Mouse (Mus musculus): ENCODE measurements at regions not wholly inside any gene's neighbourhood (a gene's known extent, or its start where the extent isn't known, plus 50 kb on each side); places are given as distances from the start of the nearest gene placed in this dataset.

DNA sequence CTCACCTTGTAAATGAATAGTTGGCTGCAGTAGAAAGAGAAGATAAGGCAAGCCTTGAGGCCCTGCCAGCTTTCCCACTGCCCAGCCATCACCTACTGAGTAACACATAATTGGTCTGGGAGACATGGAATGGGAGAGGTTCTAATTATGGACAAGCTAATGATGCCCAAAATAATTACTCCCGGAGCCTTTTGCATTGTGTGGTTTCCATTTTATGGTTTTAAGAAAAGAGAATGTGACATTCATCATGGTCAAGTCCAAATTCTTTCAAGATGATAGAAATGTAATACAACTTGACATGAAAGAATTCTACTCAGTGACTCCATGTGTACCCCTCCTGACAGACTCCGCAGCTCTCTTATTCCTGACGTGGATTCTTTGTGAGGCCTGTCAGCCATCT is 518.6 kb downstream of the Efnb2 start:
- Histone ChIP-seq H3K4me3 (ENCODE audit: low read depth, low read length) (no peak overlapping the region), H3K27ac (ENCODE audit: insufficient read depth, low read length) (no peak overlapping the region), H3K9me3 (replicated peaks; ENCODE audit: control insufficient read depth, insufficient read depth, low read length, poor library complexity, severe bottlenecking) (peaks cover 6% of the 10 kb centered on the region), H3K9ac (ENCODE audit: low read depth, poor library complexity, severe bottlenecking) (no peak overlapping the region), H3K36me3 (ENCODE audit: control insufficient read depth, insufficient read depth, low read length, poor library complexity, severe bottlenecking) (no peaks in the 10 kb centered on the region), H3K4me1 (ENCODE audit: control insufficient read depth, insufficient read depth, low read length) (no peaks in the 10 kb centered on the region), H3K27me3 (ENCODE audit: control insufficient read depth, insufficient read depth, low read length, poor library complexity, severe bottlenecking) (no peaks in the 10 kb centered on the region)
- TF ChIP-seq CTCF (IDR thresholded peaks at IDR 0.05; ENCODE audit: low read depth, low read length) (no peak), POLR2A (IDR thresholded peaks at IDR 0.05; ENCODE audit: insufficient read depth, low read length) (no peak), EP300 (IDR thresholded peaks at IDR 0.05; ENCODE audit: insufficient read depth, low read depth, low read length) (no peak)

DNA sequence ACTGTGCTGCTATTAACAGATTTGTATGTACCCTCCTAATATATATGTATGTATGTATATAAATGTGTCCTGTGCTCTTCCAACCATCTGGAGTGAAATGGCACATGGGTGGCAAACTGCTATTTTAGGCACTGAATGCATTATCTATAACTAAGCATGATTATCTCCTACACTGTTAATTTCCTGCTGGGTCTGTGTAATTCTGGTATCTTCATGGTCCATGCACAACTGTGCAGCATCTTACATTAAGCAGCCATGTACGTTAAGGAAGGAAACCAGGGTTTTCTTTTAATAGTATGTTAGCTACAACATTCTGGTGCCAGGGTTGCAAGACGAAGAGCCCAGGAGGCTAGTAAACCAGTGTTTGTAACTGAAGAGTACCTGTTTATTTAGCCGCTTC is 521.3 kb downstream of the Efnb2 start:
- no peak overlapping the region for H3K9ac ChIP-seq (ENCODE audit: low read depth, poor library complexity, severe bottlenecking)
- H3K27ac ChIP-seq (ENCODE audit: insufficient read depth, low read length), result no peak overlapping the region
- H3K4me1 ChIP-seq (ENCODE audit: control insufficient read depth, insufficient read depth, low read length), result no peaks in the 10 kb centered on the region
- TF ChIP-seq EP300 (IDR thresholded peaks at IDR 0.05; ENCODE audit: insufficient read depth, low read depth, low read length) (no peak), CTCF (IDR thresholded peaks at IDR 0.05; ENCODE audit: low read depth, low read length) (no peak), POLR2A (IDR thresholded peaks at IDR 0.05; ENCODE audit: insufficient read depth, low read length) (no peak)
- peaks cover 15% of the 10 kb centered on the region for H3K9me3 ChIP-seq (replicated peaks; ENCODE audit: control insufficient read depth, insufficient read depth, low read length, poor library complexity, severe bottlenecking)
- no peaks in the 10 kb centered on the region for H3K27me3 ChIP-seq (ENCODE audit: control insufficient read depth, insufficient read depth, low read length, poor library complexity, severe bottlenecking)
- no peak overlapping the region for H3K4me3 ChIP-seq (ENCODE audit: low read depth, low read length)
- no peaks in the 10 kb centered on the region for H3K36me3 ChIP-seq (ENCODE audit: control insufficient read depth, insufficient read depth, low read length, poor library complexity, severe bottlenecking)

DNA sequence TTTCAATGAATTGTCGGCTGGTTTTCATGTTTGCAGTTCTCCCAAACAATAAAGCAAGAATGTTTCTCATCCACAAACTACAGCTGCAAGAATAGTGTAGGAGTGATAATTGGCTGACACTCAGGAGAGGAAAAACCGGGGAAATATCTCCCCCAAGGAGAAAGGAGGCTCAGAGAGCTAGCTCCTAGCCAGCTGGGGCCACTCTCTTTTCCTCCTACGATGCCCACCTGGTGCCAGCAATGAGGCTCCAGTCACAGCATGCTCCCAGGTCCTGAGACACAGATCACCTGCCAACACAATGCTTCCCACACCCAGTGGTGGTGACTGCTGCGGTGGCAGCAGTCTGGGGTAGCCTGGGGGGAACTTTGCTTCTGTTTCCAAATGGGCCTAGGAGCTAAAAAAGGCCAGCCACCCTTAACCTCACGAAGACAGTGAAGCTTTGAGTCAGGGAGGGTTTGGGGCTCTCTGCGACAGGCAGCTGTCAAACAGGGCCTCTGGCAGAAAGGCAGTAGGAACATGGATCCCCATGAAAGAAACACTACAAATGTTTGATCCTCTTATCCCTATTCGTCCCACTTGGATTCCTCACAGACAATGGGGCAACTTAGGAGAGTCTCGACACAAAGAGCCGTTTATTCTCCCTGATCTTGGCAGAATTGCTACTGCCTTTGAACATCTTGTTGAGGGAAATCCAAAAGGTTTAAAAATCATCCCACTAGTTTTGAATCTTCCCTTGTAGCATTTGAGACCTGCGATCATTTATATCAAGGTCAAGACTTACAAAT is 527.8 kb downstream of the Efnb2 start:
- no peak overlapping the region for H3K4me3 ChIP-seq (ENCODE audit: low read depth, low read length)
- no peak overlapping the region for H3K9ac ChIP-seq (ENCODE audit: low read depth, poor library complexity, severe bottlenecking)
- H3K27ac ChIP-seq (ENCODE audit: insufficient read depth, low read length), result no peak overlapping the region
- no peak for TF ChIP-seq EP300 (IDR thresholded peaks at IDR 0.05; ENCODE audit: insufficient read depth, low read depth, low read length)
- TF ChIP-seq POLR2A (IDR thresholded peaks at IDR 0.05; ENCODE audit: insufficient read depth, low read length), result no peak
- no peak for TF ChIP-seq CTCF (IDR thresholded peaks at IDR 0.05; ENCODE audit: low read depth, low read length)
- H3K36me3 ChIP-seq (ENCODE audit: control insufficient read depth, insufficient read depth, low read length, poor library complexity, severe bottlenecking), result no peaks in the 10 kb centered on the region
- H3K4me1 ChIP-seq (ENCODE audit: control insufficient read depth, insufficient read depth, low read length), result no peaks in the 10 kb centered on the region
- peaks cover 25% of the 10 kb centered on the region for H3K9me3 ChIP-seq (replicated peaks; ENCODE audit: control insufficient read depth, insufficient read depth, low read length, poor library complexity, severe bottlenecking)
- no peaks in the 10 kb centered on the region for H3K27me3 ChIP-seq (ENCODE audit: control insufficient read depth, insufficient read depth, low read length, poor library complexity, severe bottlenecking)

DNA sequence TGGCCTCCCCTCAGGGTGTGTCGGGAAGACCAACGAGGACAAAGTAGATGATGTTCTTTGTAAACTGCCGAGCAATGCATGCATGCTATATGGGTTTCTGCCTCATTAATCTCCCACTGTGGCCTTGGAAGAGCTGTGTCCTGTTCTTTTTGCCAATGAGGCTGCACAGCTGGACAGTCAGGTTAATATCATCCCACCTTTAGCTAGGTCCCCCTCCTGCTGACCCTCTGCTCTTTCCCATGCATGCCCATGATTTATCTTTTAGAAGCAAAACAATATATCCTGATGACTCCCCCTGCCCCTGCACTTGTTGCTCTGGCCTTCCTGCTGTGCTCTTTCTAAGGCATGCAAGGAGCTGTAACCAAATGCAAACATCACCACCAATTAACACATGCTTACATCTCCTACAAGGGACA is 529.1 kb downstream of the Efnb2 start:
- Histone ChIP-seq H3K9me3 (replicated peaks; ENCODE audit: control insufficient read depth, insufficient read depth, low read length, poor library complexity, severe bottlenecking) (peaks cover 17% of the 10 kb centered on the region), H3K4me1 (ENCODE audit: control insufficient read depth, insufficient read depth, low read length) (no peaks in the 10 kb centered on the region), H3K36me3 (ENCODE audit: control insufficient read depth, insufficient read depth, low read length, poor library complexity, severe bottlenecking) (no peaks in the 10 kb centered on the region), H3K27me3 (ENCODE audit: control insufficient read depth, insufficient read depth, low read length, poor library complexity, severe bottlenecking) (no peaks in the 10 kb centered on the region), H3K27ac (ENCODE audit: insufficient read depth, low read length) (no peak overlapping the region), H3K4me3 (ENCODE audit: low read depth, low read length) (no peak overlapping the region), H3K9ac (ENCODE audit: low read depth, poor library complexity, severe bottlenecking) (no peak overlapping the region)
- TF ChIP-seq POLR2A (IDR thresholded peaks at IDR 0.05; ENCODE audit: insufficient read depth, low read length) (no peak), CTCF (IDR thresholded peaks at IDR 0.05; ENCODE audit: low read depth, low read length) (no peak), EP300 (IDR thresholded peaks at IDR 0.05; ENCODE audit: insufficient read depth, low read depth, low read length) (no peak)

DNA sequence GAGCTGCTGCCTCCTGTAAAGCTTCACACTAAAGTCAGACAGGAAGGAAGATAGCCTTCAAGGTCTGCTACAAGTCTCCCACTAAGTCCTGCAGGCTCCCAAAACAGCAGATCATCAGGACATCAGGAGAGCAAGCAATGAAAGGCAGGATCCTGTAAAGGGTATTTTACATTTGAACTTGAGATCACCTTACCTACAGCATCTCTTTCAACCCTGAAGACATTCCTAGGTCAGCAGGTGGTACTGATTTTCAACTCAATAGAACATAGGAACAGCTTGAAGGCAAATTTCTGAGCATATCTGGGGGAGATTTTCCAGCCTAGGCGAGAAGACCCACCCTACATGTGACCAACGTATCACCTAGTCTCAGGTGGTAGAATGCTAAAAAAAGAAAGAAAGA is 530.2 kb downstream of the Efnb2 start:
- H3K27me3 ChIP-seq (ENCODE audit: control insufficient read depth, insufficient read depth, low read length, poor library complexity, severe bottlenecking), result no peaks in the 10 kb centered on the region
- H3K4me1 ChIP-seq (ENCODE audit: control insufficient read depth, insufficient read depth, low read length), result no peaks in the 10 kb centered on the region
- H3K9me3 ChIP-seq (replicated peaks; ENCODE audit: control insufficient read depth, insufficient read depth, low read length, poor library complexity, severe bottlenecking), result peaks cover 12% of the 10 kb centered on the region
- no peak overlapping the region for H3K9ac ChIP-seq (ENCODE audit: low read depth, poor library complexity, severe bottlenecking)
- no peak for TF ChIP-seq POLR2A (IDR thresholded peaks at IDR 0.05; ENCODE audit: insufficient read depth, low read length)
- no peak overlapping the region for H3K4me3 ChIP-seq (ENCODE audit: low read depth, low read length)
- no peak overlapping the region for H3K27ac ChIP-seq (ENCODE audit: insufficient read depth, low read length)
- H3K36me3 ChIP-seq (ENCODE audit: control insufficient read depth, insufficient read depth, low read length, poor library complexity, severe bottlenecking), result no peaks in the 10 kb centered on the region

DNA sequence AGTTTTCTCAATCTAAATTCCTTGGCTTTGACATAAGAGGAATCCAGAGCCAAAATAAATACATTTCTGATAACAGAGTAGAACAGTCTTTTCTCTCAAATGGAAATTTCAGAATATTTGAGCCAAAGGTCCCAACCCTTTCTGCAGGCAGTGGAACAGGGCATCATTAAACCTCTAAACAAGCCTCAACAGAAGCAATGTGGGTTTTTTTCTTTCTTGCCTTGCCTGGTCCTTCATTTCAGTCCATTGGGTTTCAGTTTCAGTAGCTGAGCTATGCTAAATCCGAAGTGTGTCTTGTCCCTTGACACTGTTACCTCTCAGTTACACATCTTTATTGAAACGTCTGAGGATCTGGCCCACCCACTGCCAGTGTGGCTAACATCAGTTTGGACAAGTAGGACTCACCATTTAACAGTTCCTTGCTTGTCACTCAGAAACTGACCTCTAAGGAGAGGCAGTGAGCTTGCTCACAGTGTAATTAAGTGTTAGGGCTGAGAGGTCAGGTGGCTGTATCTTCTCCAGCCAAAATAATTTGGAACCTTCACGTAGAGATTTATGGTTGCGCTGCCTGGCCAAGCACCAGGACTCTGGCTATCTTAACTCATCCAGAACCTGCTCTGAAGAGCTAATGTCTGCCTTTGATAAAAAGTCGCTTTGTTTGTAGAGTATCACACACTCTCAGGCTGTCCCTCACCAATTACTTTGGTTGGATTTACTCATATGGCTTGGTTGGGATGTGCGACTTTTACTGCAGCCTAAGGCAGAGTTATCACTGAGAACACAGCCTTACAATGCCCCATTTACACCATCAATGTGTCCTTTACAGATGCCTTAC is 545.2 kb downstream of the Efnb2 start:
- Histone ChIP-seq H3K4me3 (ENCODE audit: low read depth, low read length) (no peak overlapping the region), H3K36me3 (ENCODE audit: control insufficient read depth, insufficient read depth, low read length, poor library complexity, severe bottlenecking) (no peaks in the 10 kb centered on the region), H3K9ac (ENCODE audit: low read depth, poor library complexity, severe bottlenecking) (no peak overlapping the region), H3K4me1 (ENCODE audit: control insufficient read depth, insufficient read depth, low read length) (no peaks in the 10 kb centered on the region), H3K27ac (ENCODE audit: insufficient read depth, low read length) (no peak overlapping the region), H3K27me3 (ENCODE audit: control insufficient read depth, insufficient read depth, low read length, poor library complexity, severe bottlenecking) (no peaks in the 10 kb centered on the region), H3K9me3 (replicated peaks; ENCODE audit: control insufficient read depth, insufficient read depth, low read length, poor library complexity, severe bottlenecking) (no peaks in the 10 kb centered on the region)
- TF ChIP-seq CTCF (IDR thresholded peaks at IDR 0.05; ENCODE audit: low read depth, low read length) (no peak), POLR2A (IDR thresholded peaks at IDR 0.05; ENCODE audit: insufficient read depth, low read length) (no peak), EP300 (IDR thresholded peaks at IDR 0.05; ENCODE audit: insufficient read depth, low read depth, low read length) (no peak)
